Mouse (Mus musculus) lung, postnatal 0 days (tissue): Measurements from ENCODE around the gene Gm17364. TPM values are rescaled to one million over a fixed set of nuclear protein-coding genes. Genes with fewer than 3 reads are reported as not detected.
"Not testable (repeated sequence)": the region's sequence is repeated elsewhere in the genome, so short reads cannot be mapped to it uniquely, and the experiment has no call there.

Source experiments
- ATAC-seq: fragments of 200-750 bp; cut with Nextera tagmentation; 2 replicates; pipeline ENCODE4 v1.8.0; 2017; ENCODE audit warnings: moderate library complexity
- DNase-seq: peaks from one replicate; pipeline ENCODE4 v3.0.0-alpha.2; 2016; ENCODE audit warnings: low spot score
- H3K27ac ChIP-seq: fragments of 300-500 bp; sonication (generic); 2 replicates; pipeline ENCODE4 v1.5.1; 2014; ENCODE audit warnings: antibody characterized with exemption, mild to moderate bottlenecking, low read length, mixed read lengths
- H3K27me3 ChIP-seq: fragments of 300-500 bp; sonication (generic); replicated peaks from 2 replicates; pipeline ENCODE4 v1.6.1; 2014; ENCODE audit warnings: low read length, mixed read lengths; ENCODE audit not compliant: insufficient read depth
- H3K36me3 ChIP-seq: fragments of 300-500 bp; sonication (generic); 2 replicates; pipeline ENCODE4 v1.6.1; 2014; ENCODE audit warnings: low read length, mixed read lengths; ENCODE audit not compliant: insufficient read depth
- H3K4me1 ChIP-seq: fragments of 300-500 bp; sonication (generic); 2 replicates; pipeline ENCODE4 v1.6.1; 2014; ENCODE audit warnings: antibody characterized with exemption, low read depth, low read length, mixed read lengths; ENCODE audit not compliant: insufficient read depth
- H3K4me2 ChIP-seq: fragments of 300-500 bp; sonication (generic); replicated peaks from 2 replicates; pipeline ENCODE4 v1.6.1; 2014; ENCODE audit warnings: low read depth, mild to moderate bottlenecking, low read length, moderate library complexity, mixed read lengths
- H3K4me3 ChIP-seq: fragments of 300-500 bp; sonication (generic); 2 replicates; pipeline ENCODE4 v1.5.1; 2014; ENCODE audit warnings: low read depth, low read length
- H3K9ac ChIP-seq: fragments of 300-500 bp; sonication (generic); replicated peaks from 2 replicates; pipeline ENCODE4 v1.6.1; 2014; ENCODE audit warnings: low read depth, mild to moderate bottlenecking
- H3K9me3 ChIP-seq: fragments of 300-500 bp; sonication (generic); 2 replicates; pipeline ENCODE4 v1.6.1; 2016; ENCODE audit warnings: low read length, mixed read lengths
- CTCF ChIP-seq: IDR thresholded peaks from 2 replicates; pipeline ENCODE4 v1.5.1; 2016; ENCODE audit warnings: antibody characterized with exemption, mild to moderate bottlenecking
- EP300 ChIP-seq: IDR thresholded peaks from 2 replicates; pipeline ENCODE4 v1.6.1; 2016; ENCODE audit warnings: antibody characterized with exemption, mild to moderate bottlenecking, control low read depth
- WGBS: fragments of 180-500 bp; shearing (Covaris S2); extraction: QIAGEN DNeasy Blood & Tissue Kit; methylation state at CpG from one replicate; pipeline ENCODE4 v1.1.7; 2014; 5-methylcytosine and 5-hydroxymethylcytosine counted together
- polyA plus RNA-seq: library from polyadenylated mRNA; unstranded; fragments of >200 nt; fragmentation: Nextera tagmentation; extraction: Ambion mirVana; gene quantifications from 2 replicates; pipeline ENCODE4 v1.2.1, GENCODE M21; 2015

Gm17364 gene
- polyA plus RNA-seq, 1 experiment from 2014 or later: not detected

- Histone ChIP-seq H3K36me3 (no peaks in the 10 kb centered on the region), H3K4me2 (no peak overlapping the region), H3K9me3 (no peaks in the 10 kb centered on the region), H3K27me3 (no peaks in the 10 kb centered on the region), H3K9ac (no peak overlapping the region), H3K4me1 (no peaks in the 10 kb centered on the region), H3K4me3 (no peak overlapping the region), H3K27ac (no peak overlapping the region)
- 87% methylated on average over 3 of the region's 3 CpGs for WGBS
- DNase-seq: no peak
- ATAC-seq: no peak
- TF ChIP-seq CTCF: no peak
These were observed 16.8 kb downstream of the Gm17364 start for GRCm38 (mm10) chr13:41256962-41257361.

GRCm38 (mm10) chr13:41256126-41256525 lies 17.7 kb downstream of the Gm17364 start:
- no peak overlapping the region for H3K4me2 ChIP-seq
- no peak overlapping the region for H3K4me3 ChIP-seq
- no peak for ATAC-seq
- H3K9ac ChIP-seq: no peak overlapping the region
- no peak for DNase-seq
- no peaks in the 10 kb centered on the region for H3K36me3 ChIP-seq
- 94% methylated on average over 5 of the region's 5 CpGs for WGBS
- no peak overlapping the region for H3K27ac ChIP-seq
- H3K27me3 ChIP-seq: no peaks in the 10 kb centered on the region
- TF ChIP-seq EP300: no peak
- TF ChIP-seq CTCF: no peak
- no peaks in the 10 kb centered on the region for H3K9me3 ChIP-seq
- no peaks in the 10 kb centered on the region for H3K4me1 ChIP-seq

GRCm38 (mm10) chr13:41252736-41253135 lies 21.0 kb downstream of the Gm17364 start:
- no peaks in the 10 kb centered on the region for H3K9me3 ChIP-seq
- no peak for ATAC-seq
- TF ChIP-seq EP300: no peak
- no peak for TF ChIP-seq CTCF

GRCm38 (mm10) chr13:41252141-41252540 lies 21.6 kb downstream of the Gm17364 start:
- H3K9me3 ChIP-seq: no peaks in the 10 kb centered on the region
- DNase-seq (no peak), ATAC-seq (no peak)
- WGBS: 52% methylated on average over 6 of the region's 6 CpGs
- H3K36me3 ChIP-seq: no peaks in the 10 kb centered on the region
- H3K4me2 ChIP-seq: peak overlapping the region; percentile 27
- H3K4me1 ChIP-seq: no peaks in the 10 kb centered on the region
- H3K4me3 ChIP-seq: no peak overlapping the region
- H3K9ac ChIP-seq: no peak overlapping the region
- TF ChIP-seq EP300 (no peak), CTCF (no peak)
- H3K27ac ChIP-seq: peak overlapping the region; percentile 75
- no peaks in the 10 kb centered on the region for H3K27me3 ChIP-seq

More at GRCm38 (mm10) chr13:41252736-41253135, 21.0 kb downstream of the Gm17364 start:
- Histone ChIP-seq H3K27ac (no peak overlapping the region), H3K36me3 (no peaks in the 10 kb centered on the region), H3K27me3 (no peaks in the 10 kb centered on the region), H3K9ac (no peak overlapping the region), H3K4me3 (no peak overlapping the region), H3K4me2 (no peak overlapping the region), H3K4me1 (no peaks in the 10 kb centered on the region)
- no peak for DNase-seq
- 94% methylated on average over 7 of the region's 7 CpGs for WGBS

GRCm38 (mm10) chr13:41251667-41252066 lies 22.1 kb downstream of the Gm17364 start:
- no peaks in the 10 kb centered on the region for H3K9me3 ChIP-seq
- H3K36me3 ChIP-seq: no peaks in the 10 kb centered on the region
- no peak overlapping the region for H3K9ac ChIP-seq
- TF ChIP-seq EP300: 0 out of 2 replicates have a peak, but pooled peaks have one; percentile 7
- TF ChIP-seq CTCF: no peak
- H3K27me3 ChIP-seq: no peaks in the 10 kb centered on the region
- H3K27ac ChIP-seq: peak overlapping the region; percentile 75
- ATAC-seq (peak; percentile 16), DNase-seq (peak; percentile 78)
- H3K4me1 ChIP-seq: no peaks in the 10 kb centered on the region
- H3K4me2 ChIP-seq: peak overlapping the region; percentile 27
- 28% methylated on average over 5 of the region's 5 CpGs for WGBS
- H3K4me3 ChIP-seq: no peak overlapping the region

GRCm38 (mm10) chr13:41251232-41251631 lies 22.5 kb downstream of the Gm17364 start:
- not testable (repeated sequence) for H3K36me3 ChIP-seq, H3K27me3 ChIP-seq
- 0 out of 2 replicates have a peak overlapping the region, but pooled peaks have one; percentile 90 for H3K4me2 ChIP-seq

More at GRCm38 (mm10) chr13:41251232-41251631, 22.5 kb downstream of the Gm17364 start:
- DNase-seq, H3K4me3 ChIP-seq, H3K4me1 ChIP-seq, H3K9me3 ChIP-seq, ATAC-seq, H3K9ac ChIP-seq, H3K27ac ChIP-seq: not testable (repeated sequence)
- 86% methylated on average over 5 of the region's 5 CpGs for WGBS
